Mouse (Mus musculus): ENCODE measurements around the gene Klhl36.

Klhl36 gene

GRCm38 (mm10) chr8:119887130-119887529 is 25.1 kb downstream of the Klhl36 start:
- peak; percentile 76 for DNase-seq

GRCm38 (mm10) chr8:119888012-119888411 is 25.9 kb downstream of the Klhl36 start:
- DNase-seq: no peak

- DNase-seq: no peak
Observed at GRCm38 (mm10) chr8:119897069-119897468, 35.0 kb downstream of the Klhl36 start.

GRCm38 (mm10) chr8:119897933-119898332 is 35.9 kb downstream of the Klhl36 start:
- peak; percentile 47 for DNase-seq

GRCm38 (mm10) chr8:119901349-119901748 is 39.3 kb downstream of the Klhl36 start:
- DNase-seq: peak; percentile 58

- DNase-seq: peak; percentile 55
Observed at GRCm38 (mm10) chr8:119901952-119902351, 39.9 kb downstream of the Klhl36 start.

- DNase-seq: no peak
Observed at GRCm38 (mm10) chr8:119904323-119904911, 42.4 kb downstream of the Klhl36 start.

GRCm38 (mm10) chr8:119909944-119910546 is 48.0 kb downstream of the Klhl36 start, which contains the start of gene Usp10:
Gene Usp10, plus strand, starts transcription at chr8:119910360.
- no peak for DNase-seq

- DNase-seq: peak; percentile 94
Observed at GRCm38 (mm10) chr8:119910547-119911257, 48.6 kb downstream of the Klhl36 start, which contains the start of gene Gm20388. Gene Gm20388, plus strand, starts transcription at chr8:119910841.

GRCm38 (mm10) chr8:119911258-119911962 is 49.3 kb downstream of the Klhl36 start:
- DNase-seq: no peak

GRCm38 (mm10) chr8:119912643-119913042 is 50.6 kb downstream of the Klhl36 start:
- DNase-seq: no peak

GRCm38 (mm10) chr8:119913181-119913580 is 51.1 kb downstream of the Klhl36 start:
- no peak for DNase-seq

- DNase-seq: no peak
Observed at GRCm38 (mm10) chr8:119914161-119914560, 52.1 kb downstream of the Klhl36 start.

- no peak for DNase-seq
Observed at GRCm38 (mm10) chr8:119915298-119915697, 53.2 kb downstream of the Klhl36 start.

GRCm38 (mm10) chr8:119916237-119916892 is 54.3 kb downstream of the Klhl36 start:
- no peak for DNase-seq

- no peak for DNase-seq
Observed at GRCm38 (mm10) chr8:119917415-119917814, 55.3 kb downstream of the Klhl36 start.

GRCm38 (mm10) chr8:119918155-119918567 is 56.1 kb downstream of the Klhl36 start:
- no peak for DNase-seq

- DNase-seq: no peak
Observed at GRCm38 (mm10) chr8:119923259-119923658, 61.2 kb downstream of the Klhl36 start.

GRCm38 (mm10) chr8:119925428-119925827 is 63.4 kb downstream of the Klhl36 start:
- DNase-seq: no peak

GRCm38 (mm10) chr8:119926474-119926873 is 64.4 kb downstream of the Klhl36 start:
- DNase-seq: peak; percentile 47

Measured in kidney, postnatal 10 days (tissue).